ENCODE assay signal across 29 mouse cellular contexts in genomic region chr13:99040846-99041245, GRCm38 (mm10). TPM values are rescaled to one million over a fixed set of nuclear protein-coding genes. Genes with fewer than 3 reads are reported as not detected.
DNase-seq lines count a peak whose midpoint lies in the region; TF ChIP-seq lines count a peak whose summit lies in the region.
"Had no signal": no experiment of that assay in that cellular context is flagged by ENCODE, and none has a peak within 500 bp of the region (broad histone marks: within the 10 kb centered on the region; RNA-seq: fewer than 3 reads in every experiment).

No protein-coding gene starts in this region.

- no peak for TF ChIP-seq CTCF in left cerebral cortex, adult 2 months (IDR thresholded peaks at IDR 0.05)
- no peak for TF ChIP-seq CTCF in olfactory bulb, adult 2 months (IDR thresholded peaks at IDR 0.05; ENCODE audit: insufficient read depth, low read depth, low read length)

- H3K27ac ChIP-seq in left cerebral cortex, adult 2 months: no peak overlapping the region
- peak overlapping the region; percentile 96 for H3K27ac ChIP-seq in olfactory bulb, adult 2 months (ENCODE audit: insufficient read depth, low read depth, low read length)
- H3K27ac ChIP-seq: forebrain, embryonic 15.5 days; heart, embryonic 13.5 days; hindbrain, postnatal 0 days; limb, embryonic 10.5 days; liver, embryonic 15.5 days; lung, embryonic 15.5 days; macrophage; midbrain, embryonic 12.5 days; neural tube, embryonic 15.5 days; stomach, embryonic 15.5 days had no signal

- H3K4me3 ChIP-seq in left cerebral cortex, adult 2 months: no peak overlapping the region
- no peak overlapping the region for H3K4me3 ChIP-seq in olfactory bulb, adult 2 months (ENCODE audit: insufficient read depth, low read depth, low read length)
- H3K4me3 ChIP-seq: forebrain, embryonic 15.5 days; heart, embryonic 13.5 days; limb, embryonic 10.5 days; liver, embryonic 15.5 days; lung, embryonic 15.5 days; midbrain, embryonic 12.5 days; neural tube, embryonic 15.5 days; stomach, embryonic 15.5 days had no signal

- 57% methylated on average over 6 of the region's 6 CpGs for WGBS in olfactory bulb, adult 2 months

- H3K4me1 ChIP-seq in olfactory bulb, adult 2 months (ENCODE audit: control insufficient read depth, insufficient read depth, low read length): peaks cover 36% of the 10 kb centered on the region
- H3K4me1 ChIP-seq: forebrain, embryonic 15.5 days; lung, embryonic 15.5 days; midbrain, embryonic 12.5 days; stomach, embryonic 15.5 days had no signal

- intact Hi-C loops in left cerebral cortex, postnatal 10 days (cut with DNase I): no loop called here
- intact Hi-C loops in left cerebral cortex, adult 2 months (cut with DNase I): no loop called here

- no peak for TF ChIP-seq POLR2A in olfactory bulb, adult 2 months (IDR thresholded peaks at IDR 0.05; ENCODE audit: insufficient read depth, low read depth, low read length)

- peak; percentile 72 to 84 for DNase-seq in frontal cortex, adult 2 months (ENCODE audit: extremely low spot score in 1 of 2, low spot score in 1 of 2)
- no peak for DNase-seq in frontal cortex, postnatal 10 days (ENCODE audit: low spot score in 2 of 2)
- peak; percentile 47 to 72 for DNase-seq in left cerebral cortex, adult 18-20 months (ENCODE audit: low spot score in 2 of 2)
- no peak for DNase-seq in left cerebral cortex, postnatal 10 days (ENCODE audit: extremely low spot score in 1 of 2, low spot score in 2 of 2)
- DNase-seq in left cerebral cortex, adult 2 months (ENCODE audit: extremely low spot score in 1 of 2, low spot score in 2 of 2): peak; percentile 48 to 49
- no peak for DNase-seq in T-cell, adult 2 months (ENCODE audit: low spot score)
- DNase-seq: adrenal gland, postnatal 25 days; cerebellum, adult 9-10 months; heart, postnatal 14 days; kidney, postnatal 25 days; liver; thymus, adult 2 months had no signal

RNA-seq across cellular contexts. Expression of gene 1700024P04Rik, which starts 56.5 kb away (rescaled TPM):
- polyA plus RNA-seq in frontal cortex, adult 2 months (2012; rRNA removed): not detected in 2 replicates
- total RNA-seq in left cerebral cortex, adult 18-20 months (2021): not detected
- not detected for total RNA-seq in left cerebral cortex, postnatal 10 days (2021)
- total RNA-seq in left cerebral cortex, adult 2 months (2021): not detected
- not detected in 2 replicates for polyA plus RNA-seq in olfactory bulb, adult 2 months (2012; ENCODE audit: insufficient read depth, insufficient read length, low replicate concordance, missing spikeins)
- total RNA-seq: adrenal gland, postnatal 25 days; gastrocnemius, adult 8-10 months; heart, postnatal 14 days; hindbrain, postnatal 0 days had no signal
- polyA plus RNA-seq: CD4-positive, CD25-positive, alpha-beta regulatory T cell, adult 4 months; embryonic facial prominence, embryonic 14.5 days; forebrain, embryonic 15.5 days; heart, embryonic 13.5 days; hindbrain, embryonic 11.5 days; hindbrain, postnatal 0 days; intestine, postnatal 0 days; kidney, embryonic 14.5 days; limb, embryonic 10.5 days; liver, embryonic 15.5 days; lung, embryonic 15.5 days; macrophage; midbrain, embryonic 12.5 days; neural tube, embryonic 15.5 days; stomach, embryonic 15.5 days had no signal

Comparison
In these comparisons a context has a peak if more than half of its experiments do, and no peak if none do; other contexts are left out.
1. DNase-seq: peak in frontal cortex, adult 2 months (2 of 2), left cerebral cortex, adult 18-20 months (2 of 2) and left cerebral cortex, adult 2 months (2 of 2); none in frontal cortex, postnatal 10 days (0 of 2), left cerebral cortex, postnatal 10 days (0 of 2) and T-cell, adult 2 months (single experiment).